Mouse (Mus musculus) ES-Bruce4 (cell line): Measurements from ENCODE around the gene Eif2ak1.

Experiments
- CTCF ChIP-seq: IDR thresholded peaks from one replicate; pipeline ENCODE4 v1.8.1; 2011; ENCODE audit warnings: low read depth, low read length
- POLR2A ChIP-seq: IDR thresholded peaks from one replicate; pipeline ENCODE4 v1.8.1; 2011; ENCODE audit warnings: low read length; ENCODE audit not compliant: insufficient read depth

GRCm38 (mm10) chr5:143916221-143916620, 98.6 kb downstream of the Eif2ak1 start:
- no peak for TF ChIP-seq POLR2A
- TF ChIP-seq CTCF: no peak
